Mouse (Mus musculus) thymus, adult 2 months (tissue): ENCODE measurements around the gene Rtn4rl1.

Source experiments
- CTCF ChIP-seq: fragments of 200-500 bp; IDR thresholded peaks from 2 replicates; pipeline ENCODE4 v1.5.1; 2012; ENCODE audit warnings: mild to moderate bottlenecking, control low read depth, low read length, moderate library complexity, borderline replicate concordance; ENCODE audit not compliant: control insufficient read depth, poor library complexity, insufficient read depth; ENCODE audit errors: extremely low read depth
- POLR2A ChIP-seq: fragments of 200-500 bp; IDR thresholded peaks from 2 replicates; pipeline ENCODE4 v1.6.1; 2012; ENCODE audit warnings: mild to moderate bottlenecking, low read length, control low read depth, moderate library complexity; ENCODE audit not compliant: control insufficient read depth, poor library complexity, insufficient read depth; ENCODE audit errors: extremely low read depth

- no peak for TF ChIP-seq POLR2A
- TF ChIP-seq CTCF: no peak
Measured at GRCm38 (mm10) chr11:75308650-75309049, 115.1 kb downstream of the Rtn4rl1 start.
